Mouse (Mus musculus) ovary, postnatal 36 days (tissue): ENCODE data around the gene Slc38a3.
"Not testable (repeated sequence)": the region's sequence is repeated elsewhere in the genome, so short reads cannot be mapped to it uniquely, and the experiment has no call there.

Source experiments
- DNase-seq: peaks from one replicate; pipeline ENCODE4 v3.0.0; 2022; ENCODE audit warnings: low spot score, mixed read lengths

Slc38a3 gene

GRCm38 (mm10) chr9:107695441-107696105 lies 26.2 kb upstream of the Slc38a3 start:
- no peak for DNase-seq

DNA sequence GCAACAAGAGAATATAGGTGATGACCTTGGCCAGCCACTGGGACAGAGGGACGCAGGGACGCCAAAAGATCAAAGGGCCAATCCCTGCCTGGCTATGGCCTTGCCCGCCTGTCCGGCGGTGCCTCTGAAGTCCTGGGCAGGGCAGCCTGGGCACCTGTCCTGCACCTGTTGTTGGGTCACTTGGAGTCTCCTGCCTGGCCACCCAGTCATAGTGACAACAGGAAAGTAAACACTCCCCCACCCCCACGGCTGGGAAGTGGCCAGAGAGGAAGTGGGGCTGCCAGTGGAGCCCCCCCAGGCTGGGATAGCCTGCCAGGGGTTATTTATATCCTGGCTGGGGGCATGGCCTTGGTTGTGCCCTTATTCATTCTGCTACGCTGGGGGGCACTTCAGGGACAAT lies 25.3 kb upstream of the Slc38a3 start:
- DNase-seq = no peak

GRCm38 (mm10) chr9:107693433-107693987 lies 24.2 kb upstream of the Slc38a3 start:
- no peak for DNase-seq

DNA sequence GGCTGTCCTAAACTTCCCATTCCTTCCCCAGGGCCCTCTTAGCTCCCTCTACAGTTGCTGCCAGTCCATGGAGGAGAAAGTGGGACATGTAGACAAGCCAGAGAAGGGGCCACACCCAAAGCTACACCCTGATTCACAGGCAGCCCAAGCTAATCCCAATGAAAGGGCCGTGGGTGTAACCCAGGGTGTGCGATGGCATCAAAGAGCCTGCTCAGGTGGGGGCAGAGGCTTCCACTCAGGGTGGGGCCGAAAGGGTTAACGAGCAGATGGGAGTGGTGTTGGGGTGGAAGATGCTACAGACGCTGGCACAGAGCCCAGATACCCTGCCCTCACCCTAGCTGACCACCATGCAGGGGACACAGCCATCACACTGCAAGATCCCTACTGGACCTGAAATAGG lies 23.5 kb upstream of the Slc38a3 start:
- DNase-seq = no peak

DNA sequence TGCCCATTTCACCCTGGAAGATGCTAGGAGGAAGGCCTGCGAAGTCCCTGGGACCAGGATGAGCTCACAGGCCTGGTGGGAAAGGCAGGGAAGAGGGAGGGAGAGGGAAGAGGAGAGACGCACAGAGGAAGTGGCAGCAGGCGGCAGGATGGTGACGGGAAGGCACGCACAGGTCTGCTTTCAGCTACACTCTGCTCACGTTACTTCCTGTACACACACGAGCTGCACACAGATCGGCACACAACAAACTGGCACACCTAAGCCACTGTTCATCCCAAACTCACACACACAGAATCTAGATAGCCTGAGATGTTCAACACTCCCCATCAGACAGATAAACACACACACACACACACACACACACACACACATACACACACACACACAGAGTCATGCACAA lies 21.1 kb upstream of the Slc38a3 start:
- DNase-seq = no peak

GRCm38 (mm10) chr9:107688939-107689338 lies 19.6 kb upstream of the Slc38a3 start:
- no peak for DNase-seq

DNA sequence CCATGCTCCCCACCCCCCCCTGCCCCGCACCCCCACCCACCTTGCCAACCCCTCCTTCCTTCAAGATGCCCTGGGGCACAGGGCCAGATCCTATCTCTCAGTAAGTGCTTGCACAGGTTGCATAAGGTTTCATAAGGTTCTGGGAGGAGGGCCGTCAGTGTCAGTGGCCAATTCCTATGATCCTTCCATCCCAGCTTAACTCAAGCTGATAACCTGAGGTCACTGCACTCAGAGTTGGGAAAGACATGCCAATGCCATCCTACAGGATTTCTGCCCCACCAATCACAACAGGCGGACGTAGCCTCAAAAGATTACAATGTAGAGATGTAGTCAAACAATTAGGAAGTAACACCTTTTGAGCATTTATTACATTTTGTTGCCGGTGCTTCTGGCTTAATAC lies 19.1 kb upstream of the Slc38a3 start:
- no peak for DNase-seq

- DNase-seq = peak; percentile 67
Measured at GRCm38 (mm10) chr9:107685231-107685981, 16.1 kb upstream of the Slc38a3 start.

DNA sequence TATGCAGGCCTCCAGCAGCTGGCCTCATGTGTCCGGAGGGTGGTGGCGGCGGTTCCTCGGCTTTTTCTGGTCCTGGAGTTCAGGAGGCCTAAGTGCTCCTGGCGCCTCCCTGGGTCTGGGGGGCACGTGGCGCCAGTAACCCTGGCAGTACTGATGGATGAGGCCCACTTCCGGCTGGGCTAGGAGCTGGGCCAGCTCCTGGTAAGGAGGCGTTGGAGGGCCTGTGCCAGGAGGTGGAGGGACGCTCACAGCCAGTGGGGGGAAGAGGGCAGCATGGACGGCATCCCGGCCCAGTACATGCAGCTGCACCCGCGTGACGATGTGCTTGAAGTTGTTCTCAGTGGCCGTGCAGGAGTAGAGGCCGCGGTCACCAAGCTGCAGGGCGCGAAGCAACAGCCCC lies 13.1 kb upstream of the Slc38a3 start:
- DNase-seq = no peak

GRCm38 (mm10) chr9:107679501-107679900 lies 10.2 kb upstream of the Slc38a3 start, which contains the start of gene Gnat1:
Gnat1 (minus strand) TSS chr9:107679712.
- DNase-seq = no peak

DNA sequence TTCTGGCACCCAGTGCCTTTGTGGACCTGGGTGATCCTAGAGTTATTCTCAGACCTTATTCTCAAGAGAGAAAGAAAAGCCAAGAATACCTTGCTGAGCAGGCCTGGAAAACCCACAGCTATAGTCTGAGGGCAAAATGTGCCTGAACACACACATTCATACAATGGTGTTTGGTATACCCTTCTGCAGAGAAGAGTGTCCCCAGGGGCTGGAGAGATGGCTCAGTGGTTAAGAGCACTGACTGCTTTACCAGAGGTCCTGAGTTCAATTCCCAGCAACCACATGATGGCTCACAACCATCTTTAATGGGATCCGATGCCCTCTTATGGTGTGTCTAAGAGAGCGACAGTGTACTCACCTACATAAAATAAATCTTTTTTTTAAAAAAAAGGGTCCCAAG lies 9.5 kb upstream of the Slc38a3 start:
- DNase-seq = no peak

GRCm38 (mm10) chr9:107677819-107678526 lies 8.6 kb upstream of the Slc38a3 start:
- DNase-seq = not testable (repeated sequence)

GRCm38 (mm10) chr9:107677091-107677784 lies 7.9 kb upstream of the Slc38a3 start:
- no peak for DNase-seq

- no peak for DNase-seq
Measured at GRCm38 (mm10) chr9:107676302-107676701, 7.0 kb upstream of the Slc38a3 start.

DNA sequence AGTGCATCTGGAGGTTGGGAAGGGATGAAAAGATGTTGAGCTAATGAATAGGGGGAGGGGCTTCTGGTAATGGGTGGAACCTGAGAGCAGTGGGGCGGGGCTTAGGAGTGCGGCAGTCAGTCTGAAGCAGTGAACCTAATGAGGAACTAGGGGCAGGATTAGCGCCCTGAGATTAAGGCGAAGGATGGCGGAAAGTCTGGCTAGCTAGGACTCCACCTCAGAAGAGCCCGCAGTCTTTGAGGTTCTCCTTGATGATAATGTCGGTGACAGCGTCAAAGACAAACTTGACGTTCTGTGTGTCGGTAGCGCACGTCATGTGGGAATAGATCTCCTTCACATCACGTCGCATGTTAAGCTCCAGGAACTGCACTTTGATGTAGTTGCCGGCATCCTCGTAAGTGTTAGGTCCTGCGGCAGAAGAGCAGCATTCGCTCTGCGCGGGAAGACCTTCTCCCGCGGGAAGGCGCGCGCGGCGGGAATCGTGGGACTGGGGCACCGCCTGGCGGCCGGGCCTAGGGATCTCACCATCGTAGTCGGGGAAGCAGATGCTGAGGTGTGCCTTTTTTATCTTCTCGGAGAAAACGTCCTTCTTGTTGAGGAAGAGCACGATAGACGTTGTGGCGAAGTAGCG lies 6.5 kb upstream of the Slc38a3 start:
- DNase-seq = peak; percentile 81

DNA sequence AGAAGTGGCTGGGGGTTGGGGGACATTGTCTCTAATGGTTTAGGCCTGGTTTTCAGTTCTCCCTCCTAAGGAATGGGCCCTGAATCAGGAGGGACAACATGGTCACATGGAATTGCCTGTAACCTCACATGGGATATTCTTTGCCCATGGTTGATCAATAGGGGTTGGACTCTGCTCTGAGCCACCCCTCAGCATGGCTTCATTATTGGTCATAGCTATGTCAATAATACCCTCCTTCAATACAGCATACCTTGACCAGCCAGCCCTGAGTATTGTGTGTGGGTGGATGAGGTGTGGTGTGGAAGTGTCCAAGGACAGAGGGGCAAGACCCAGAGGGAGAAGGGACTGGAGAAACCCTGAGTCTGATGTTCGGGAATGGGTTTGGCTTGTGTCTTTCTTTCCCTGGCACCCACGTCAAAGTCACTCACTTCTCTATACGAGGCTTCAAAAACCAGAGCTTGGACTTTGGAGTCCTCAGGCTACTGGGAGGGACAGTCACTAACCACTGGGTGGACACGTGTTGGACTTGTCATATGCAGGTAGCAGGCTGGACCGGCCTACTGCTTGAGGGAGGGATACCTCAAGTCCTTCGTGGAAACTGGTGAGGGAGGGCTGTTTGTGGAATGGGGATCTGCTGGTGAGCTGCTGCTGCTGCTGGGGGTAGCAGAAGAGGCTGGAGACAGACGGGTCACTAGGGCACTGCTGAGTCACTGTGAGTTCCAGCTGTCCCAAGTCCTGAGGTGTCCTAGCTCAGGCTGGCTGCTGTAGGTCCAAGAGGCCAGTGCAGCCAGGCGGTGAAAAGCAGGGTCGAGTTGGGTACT lies 5.5 kb upstream of the Slc38a3 start:
- no peak for DNase-seq

DNA sequence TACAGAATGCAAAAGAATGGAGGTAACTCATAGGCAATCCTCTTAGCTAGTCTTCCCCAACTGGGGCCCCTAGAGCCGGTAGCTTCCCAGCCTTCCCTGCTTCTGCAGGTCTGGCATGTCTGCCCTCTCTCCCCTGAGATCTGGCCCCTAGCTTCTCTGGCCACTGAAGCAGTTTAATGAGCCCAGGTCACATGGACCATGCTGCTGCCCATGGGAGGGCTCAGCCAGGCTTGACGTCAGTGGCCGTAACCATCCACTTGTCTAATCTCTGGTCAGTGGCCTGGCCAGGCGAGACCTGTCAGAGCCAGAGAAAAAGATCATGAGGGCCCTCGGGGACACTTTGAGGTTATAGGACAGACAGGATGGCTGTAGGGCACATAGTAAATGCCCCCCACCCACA lies 929 bp upstream of the Slc38a3 start:
- no peak for DNase-seq

- DNase-seq = no peak
Measured at GRCm38 (mm10) chr9:107668916-107669315, 414 bp downstream of the Slc38a3 start.

- no peak for DNase-seq
Measured at GRCm38 (mm10) chr9:107668011-107668410, 1.3 kb downstream of the Slc38a3 start.

DNA sequence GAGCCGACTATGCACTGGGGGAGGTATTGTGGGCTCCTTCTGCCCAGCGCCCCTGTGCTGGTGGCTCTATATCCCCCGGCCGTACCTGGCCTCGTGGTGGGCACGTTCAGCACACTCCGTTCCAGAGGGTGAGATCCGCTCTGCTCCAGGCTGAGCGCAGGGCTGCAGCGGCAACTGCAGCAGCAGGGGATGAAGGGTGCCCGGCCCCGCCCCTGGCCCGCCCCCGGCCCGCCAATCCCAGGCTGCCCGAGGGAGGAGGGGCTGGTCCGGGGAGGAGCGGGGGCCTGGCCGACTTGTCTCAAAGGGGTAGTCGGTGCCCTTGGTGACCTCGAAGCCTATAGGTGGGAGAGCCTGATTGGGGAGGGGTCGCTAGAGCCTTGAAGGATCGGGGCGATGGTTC lies 2.1 kb downstream of the Slc38a3 start:
- DNase-seq = peak; percentile 75

DNA sequence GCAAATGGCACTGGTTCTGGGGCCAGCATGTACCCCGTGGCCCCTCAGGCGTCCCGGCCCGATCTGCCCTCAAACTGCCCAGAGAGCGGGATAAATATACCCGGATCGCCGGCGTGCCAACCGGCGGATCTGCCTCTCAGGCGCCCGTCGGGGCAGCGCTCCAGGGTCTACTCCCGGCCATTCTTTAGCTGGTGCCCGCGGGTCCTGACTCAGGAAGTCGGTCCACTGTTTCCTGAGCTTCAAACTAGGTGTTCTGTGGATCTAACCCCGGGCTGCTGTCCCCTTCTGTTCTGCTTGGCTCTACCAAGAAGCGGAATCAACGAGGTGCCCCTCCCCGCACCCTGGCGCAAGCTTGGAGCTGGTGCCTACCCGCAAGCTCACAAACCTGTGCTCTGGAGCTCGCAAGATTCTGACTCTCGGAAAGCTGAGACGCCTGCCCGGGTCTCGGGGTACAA lies 2.6 kb downstream of the Slc38a3 start:
- DNase-seq = no peak
